Mouse (Mus musculus) thymus, postnatal 14 days (tissue): ENCODE data around the gene Aldh1l1.

Source experiments
- DNase-seq: peaks from one replicate; pipeline ENCODE4 v3.0.0; 2021

Gene Aldh1l1

GRCm38 (mm10) chr6:90472697-90473096 lies 13.5 kb upstream of the Aldh1l1 start:
- no peak for DNase-seq

DNA sequence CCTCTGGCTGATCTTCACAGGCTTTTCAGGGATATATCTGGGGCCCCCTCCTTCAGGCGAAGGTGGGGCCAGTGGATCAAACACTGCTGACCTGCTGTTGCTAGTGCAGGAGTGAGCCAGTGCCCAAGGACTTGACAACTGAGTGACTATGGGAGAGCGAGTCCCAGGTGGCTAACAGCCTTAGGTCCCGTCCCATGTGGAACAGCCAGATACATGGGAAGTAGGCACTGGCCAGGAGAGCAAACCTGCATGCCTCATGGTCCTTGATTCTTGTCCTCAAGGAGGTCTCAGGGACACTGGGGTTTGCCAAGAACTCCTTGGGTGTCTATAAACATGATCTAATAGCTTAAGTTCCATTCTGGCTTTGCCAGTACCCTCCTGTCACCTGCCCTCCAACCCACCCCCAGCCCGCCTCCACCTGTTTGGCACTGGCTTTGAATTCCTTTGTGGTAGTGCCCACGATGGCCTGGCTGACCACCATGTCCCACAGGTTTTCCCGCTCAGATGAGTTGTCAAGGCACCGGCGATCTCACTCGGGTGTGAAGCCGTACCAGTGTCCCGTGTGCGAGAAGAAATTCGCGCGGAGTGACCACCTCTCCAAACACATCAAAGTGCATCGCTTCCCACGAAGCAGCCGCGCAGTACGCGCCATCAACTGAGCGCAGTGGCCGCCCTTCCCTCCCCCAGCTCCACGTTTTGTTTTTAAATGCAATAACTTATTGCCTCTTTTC lies 12.4 kb upstream of the Aldh1l1 start:
- no peak for DNase-seq

- no peak for DNase-seq
These were observed 11.9 kb upstream of the Aldh1l1 start for GRCm38 (mm10) chr6:90474361-90474750.

DNA sequence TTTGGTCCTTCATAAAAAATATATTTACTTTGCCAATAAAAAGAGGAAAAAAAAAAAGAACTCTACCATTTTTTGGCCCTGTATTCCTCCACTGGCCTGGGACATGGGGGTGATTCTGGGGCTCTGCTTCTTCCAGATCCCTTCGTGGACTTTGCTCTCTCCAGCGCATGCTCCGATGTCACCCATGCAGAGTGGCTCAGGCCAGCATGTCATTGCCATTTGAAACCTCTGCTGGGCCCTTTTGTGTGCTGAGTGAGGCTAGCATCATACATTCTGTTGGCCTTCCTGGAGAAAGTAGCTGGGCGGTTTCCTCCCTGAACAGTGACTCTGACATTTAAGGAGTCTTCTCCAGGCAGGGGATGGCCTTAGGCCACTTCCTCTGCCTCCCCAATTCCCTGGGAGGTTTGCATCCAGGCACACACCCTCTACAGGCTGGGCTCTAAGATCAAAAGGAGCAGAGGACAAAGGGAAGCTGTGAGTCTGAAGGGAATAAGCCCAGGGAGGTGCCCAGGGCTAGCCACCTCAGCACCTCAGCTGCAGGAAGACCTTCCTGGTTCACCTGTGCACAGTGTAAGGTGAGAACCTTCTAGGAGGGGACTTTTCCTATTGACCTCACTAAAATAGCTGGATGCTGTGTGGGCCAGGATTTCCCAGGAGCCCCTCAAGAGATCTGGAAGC lies 10.9 kb upstream of the Aldh1l1 start:
- no peak for DNase-seq

GRCm38 (mm10) chr6:90475854-90476212 lies 10.4 kb upstream of the Aldh1l1 start:
- DNase-seq, result no peak

DNA sequence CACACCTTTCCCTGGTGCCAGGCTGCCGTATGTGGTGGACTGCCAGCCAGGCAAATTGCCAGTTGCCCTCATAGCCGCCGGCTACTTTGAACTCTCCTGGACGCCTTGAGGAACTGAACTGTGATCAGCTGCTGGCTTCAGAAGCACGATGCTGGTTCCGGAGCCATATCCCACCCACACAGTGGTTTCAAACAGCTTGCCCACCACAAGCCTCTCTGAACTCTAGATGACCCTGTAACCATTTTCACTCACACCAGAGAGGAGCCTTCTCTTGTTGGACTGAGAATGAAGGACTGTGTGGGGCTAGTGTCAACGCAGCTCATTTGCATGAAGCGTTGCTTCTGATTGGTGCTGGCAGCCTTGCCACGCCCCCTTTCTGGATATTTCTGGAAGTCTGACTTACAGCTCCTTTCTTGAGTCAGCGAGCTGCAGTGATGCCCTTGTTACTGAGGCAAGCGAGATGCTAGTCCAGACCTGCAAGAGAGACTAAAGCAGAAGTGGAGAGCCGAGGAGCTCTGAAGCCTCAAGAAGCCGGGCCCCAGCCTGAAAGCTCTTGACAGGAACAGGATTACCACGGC lies 9.2 kb upstream of the Aldh1l1 start:
- DNase-seq, result peak; percentile 13

DNA sequence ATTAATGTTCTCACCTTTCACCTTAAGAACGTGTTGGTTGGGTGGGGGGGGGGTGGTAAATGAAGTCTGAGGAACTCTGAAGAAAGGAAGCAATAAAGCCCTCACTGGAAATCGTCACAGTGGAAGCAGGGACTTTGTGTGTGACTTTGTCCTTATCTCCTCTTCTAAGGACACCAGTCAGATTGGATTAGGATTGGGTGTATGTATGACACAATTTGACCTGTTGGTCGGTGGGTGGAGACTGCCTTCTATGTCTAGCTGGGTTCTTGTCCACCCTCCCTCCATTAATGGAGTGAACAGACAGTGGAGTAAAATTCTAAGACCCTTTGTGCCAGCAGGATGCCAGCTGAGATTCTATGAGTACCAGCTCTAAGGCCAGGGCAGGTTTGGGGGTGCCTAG lies 2.0 kb upstream of the Aldh1l1 start:
- no peak for DNase-seq

GRCm38 (mm10) chr6:90484876-90485275 lies 1.4 kb upstream of the Aldh1l1 start:
- DNase-seq, result no peak

DNA sequence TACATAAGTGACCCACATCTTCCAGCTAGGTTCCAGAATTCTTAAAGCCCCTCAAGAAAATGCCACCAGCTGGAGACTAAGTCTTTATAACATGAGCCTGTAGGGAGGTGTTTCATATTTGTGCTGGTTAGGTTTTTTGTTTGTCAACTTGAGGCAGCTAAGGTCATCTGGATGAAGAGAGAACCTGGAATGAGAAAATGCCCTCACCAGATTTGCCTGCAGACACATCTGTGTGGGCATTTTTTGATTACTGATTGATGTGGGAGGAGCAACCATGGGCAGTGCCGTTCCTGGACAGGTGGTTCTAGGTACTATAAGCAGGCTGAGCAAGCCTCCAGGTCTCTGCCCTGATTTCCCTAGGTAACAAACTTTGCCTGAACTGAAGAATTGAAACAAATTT lies 1.3 kb downstream of the Aldh1l1 start:
- no peak for DNase-seq

DNA sequence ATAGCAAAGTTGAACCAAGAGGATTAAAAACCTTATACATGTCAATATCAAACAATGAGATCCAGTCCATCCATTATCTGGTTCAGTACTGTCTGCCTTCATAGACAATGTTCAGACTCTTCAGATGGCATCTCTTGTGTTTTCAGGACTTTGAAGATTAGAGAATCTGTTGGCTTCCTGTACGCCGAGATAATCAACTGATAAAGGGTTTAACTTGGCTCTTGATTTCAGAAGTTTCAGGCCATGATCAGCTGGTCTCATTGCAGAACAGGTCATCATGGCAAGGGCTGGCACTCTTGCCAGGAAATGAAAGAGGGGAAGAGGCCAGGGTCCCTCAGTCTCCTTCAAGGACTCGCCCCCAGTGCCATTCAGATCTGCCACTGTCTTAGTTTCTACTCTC lies 3.3 kb downstream of the Aldh1l1 start:
- no peak for DNase-seq

GRCm38 (mm10) chr6:90490976-90491375 lies 4.7 kb downstream of the Aldh1l1 start:
- DNase-seq, result no peak

GRCm38 (mm10) chr6:90491956-90492744 lies 5.9 kb downstream of the Aldh1l1 start:
- no peak for DNase-seq

- DNase-seq, result no peak
These were observed 7.9 kb downstream of the Aldh1l1 start for GRCm38 (mm10) chr6:90494155-90494554.

DNA sequence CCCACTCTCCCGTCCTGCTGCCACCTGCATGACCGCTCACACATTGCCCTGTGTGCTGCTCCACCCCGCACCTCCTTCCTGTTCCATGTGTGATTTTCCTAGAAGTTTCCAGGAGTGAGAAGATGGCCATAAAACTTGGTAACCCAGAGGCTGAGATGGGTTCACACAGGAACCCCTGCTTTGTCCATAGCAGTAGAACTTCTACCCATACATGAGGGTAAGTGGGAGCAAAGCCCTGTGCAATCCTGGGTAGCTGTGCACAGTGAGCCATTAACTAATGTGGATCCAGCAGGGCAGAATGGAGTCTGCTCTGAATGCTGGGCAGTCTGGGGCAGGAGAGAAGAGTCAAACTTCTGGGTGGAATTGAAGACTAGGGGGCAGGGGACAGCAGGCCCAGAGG lies 8.3 kb downstream of the Aldh1l1 start:
- DNase-seq, result no peak

- DNase-seq, result no peak
These were observed 9.2 kb downstream of the Aldh1l1 start for GRCm38 (mm10) chr6:90495282-90495912.

- no peak for DNase-seq
These were observed 10.0 kb downstream of the Aldh1l1 start for GRCm38 (mm10) chr6:90496217-90496616.

GRCm38 (mm10) chr6:90499509-90499908 lies 13.3 kb downstream of the Aldh1l1 start:
- DNase-seq, result no peak

- no peak for DNase-seq
These were observed 15.2 kb downstream of the Aldh1l1 start for GRCm38 (mm10) chr6:90501222-90501940.

DNA sequence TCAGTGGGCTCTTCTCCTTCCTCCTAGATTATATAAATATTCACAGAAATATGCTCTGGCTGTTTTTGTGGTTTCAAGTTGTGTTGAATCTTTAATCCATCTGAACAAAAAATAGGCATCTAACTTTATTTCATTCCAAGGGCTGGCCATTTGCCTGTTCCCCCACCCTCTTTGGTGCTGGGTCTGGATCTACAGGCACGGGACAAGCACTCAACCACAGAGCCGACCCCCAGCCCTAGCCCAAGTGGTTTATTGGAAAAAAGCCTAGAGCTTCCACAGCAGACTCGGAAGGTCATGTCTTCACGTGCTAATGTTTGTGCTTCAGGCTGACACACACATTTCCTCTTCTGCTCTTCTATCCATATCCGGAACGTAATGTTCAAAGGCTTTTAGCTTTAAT lies 19.7 kb downstream of the Aldh1l1 start:
- DNase-seq, result no peak

- no peak for DNase-seq
These were observed 20.6 kb downstream of the Aldh1l1 start for GRCm38 (mm10) chr6:90506673-90507311.

- no peak for DNase-seq
These were observed 21.2 kb downstream of the Aldh1l1 start for GRCm38 (mm10) chr6:90507443-90507842.

DNA sequence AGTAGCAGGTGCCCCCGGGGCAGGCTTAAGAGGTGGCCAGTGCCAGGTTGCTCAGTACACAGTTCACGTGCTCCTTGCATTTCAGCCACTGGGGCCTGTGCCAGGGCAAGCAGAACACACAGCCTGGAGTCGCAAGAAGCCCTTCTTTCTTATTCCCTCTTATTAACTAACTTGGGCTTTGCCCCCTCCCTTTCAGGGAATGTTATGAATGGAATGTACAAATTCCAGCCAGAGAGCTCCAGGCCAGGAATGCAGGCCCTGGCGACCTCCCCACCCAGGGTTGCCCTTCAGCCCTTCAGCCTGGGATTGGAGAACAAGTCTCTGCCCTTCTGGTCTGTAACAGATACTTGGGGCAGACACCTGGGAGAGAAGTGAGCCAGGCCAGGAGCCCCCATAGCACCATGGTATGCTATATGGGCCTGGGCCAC lies 22.0 kb downstream of the Aldh1l1 start:
- DNase-seq, result no peak
